Mouse (Mus musculus): ENCODE measurements around the gene Gm3435.
"Not testable (repeated sequence)": the region's sequence is repeated elsewhere in the genome, so short reads cannot be mapped to it uniquely, and the experiment has no call there.

Gm3435 gene

GRCm38 (mm10) chr17:15040455-15040854, 30.5 kb downstream of the Gm3435 start:
- DNase-seq (ENCODE audit: inconsistent ontology term) = not testable (repeated sequence)

GRCm38 (mm10) chr17:15041175-15041729, 31.3 kb downstream of the Gm3435 start, which contains the start of the genes Ermard, Tcte3 and Gm3448:
Gene Ermard (plus strand): TSS chr17:15041208.
Gene Tcte3 (minus strand): TSS chr17:15041488.
Gene Gm3448 (minus strand): TSS chr17:15041537.
- DNase-seq (ENCODE audit: inconsistent ontology term) = not testable (repeated sequence)

- DNase-seq (ENCODE audit: inconsistent ontology term) = not testable (repeated sequence)
Observed at GRCm38 (mm10) chr17:15050338-15050737, 40.4 kb downstream of the Gm3435 start.

- DNase-seq (ENCODE audit: inconsistent ontology term) = not testable (repeated sequence)
Observed at GRCm38 (mm10) chr17:15052766-15053165, 42.8 kb downstream of the Gm3435 start.

GRCm38 (mm10) chr17:15053183-15053828, 43.3 kb downstream of the Gm3435 start:
- DNase-seq (ENCODE audit: inconsistent ontology term) = not testable (repeated sequence)

- not testable (repeated sequence) for DNase-seq (ENCODE audit: inconsistent ontology term)
Observed at GRCm38 (mm10) chr17:15053829-15054200, 43.8 kb downstream of the Gm3435 start.

GRCm38 (mm10) chr17:15055925-15056324, 45.9 kb downstream of the Gm3435 start:
- DNase-seq (ENCODE audit: inconsistent ontology term) = no peak

- no peak for DNase-seq (ENCODE audit: inconsistent ontology term)
Observed at GRCm38 (mm10) chr17:15058161-15058591, 48.2 kb downstream of the Gm3435 start.

GRCm38 (mm10) chr17:15059646-15060045, 49.7 kb downstream of the Gm3435 start:
- DNase-seq (ENCODE audit: inconsistent ontology term) = no peak

GRCm38 (mm10) chr17:15060356-15060755, 50.4 kb downstream of the Gm3435 start:
- no peak for DNase-seq (ENCODE audit: inconsistent ontology term)

GRCm38 (mm10) chr17:15065391-15066024, 55.5 kb downstream of the Gm3435 start:
- peak; percentile 78 for DNase-seq (ENCODE audit: inconsistent ontology term)

- DNase-seq (ENCODE audit: inconsistent ontology term) = peak; percentile 62
Observed at GRCm38 (mm10) chr17:15066066-15066465, 56.1 kb downstream of the Gm3435 start.

GRCm38 (mm10) chr17:15066911-15067310, 56.9 kb downstream of the Gm3435 start:
- peak; percentile 32 for DNase-seq (ENCODE audit: inconsistent ontology term)

GRCm38 (mm10) chr17:15068040-15068792, 58.2 kb downstream of the Gm3435 start:
- peak; percentile 37 for DNase-seq (ENCODE audit: inconsistent ontology term)

GRCm38 (mm10) chr17:15069124-15069523, 59.1 kb downstream of the Gm3435 start:
- no peak for DNase-seq (ENCODE audit: inconsistent ontology term)

All from Muller cell, postnatal 12 days (primary cell).